Mouse (Mus musculus) heart, adult 18-20 months (tissue): Measurements from ENCODE around the gene Popdc2. TPM values are rescaled to one million over a fixed set of nuclear protein-coding genes. Genes with fewer than 3 reads are reported as not detected.
A peak's percentile ranks its signal among the peaks of the same experiment; 100 is the strongest.

Source experiments
- DNase-seq, 2 experiments: peaks; one replicate each; pipeline ENCODE4 v3.0.0; 2021 to 2022; ENCODE audit warnings: mixed read lengths in 1 of 2
- total RNA-seq, 2 experiments: library from RNA; stranded (reverse); gene quantifications; 2 replicates each; pipeline ENCODE4 v1.2.3; 2021

The Popdc2 gene
- total RNA-seq, 2 experiments from 2014 or later: 515 to 590 TPM

DNA sequence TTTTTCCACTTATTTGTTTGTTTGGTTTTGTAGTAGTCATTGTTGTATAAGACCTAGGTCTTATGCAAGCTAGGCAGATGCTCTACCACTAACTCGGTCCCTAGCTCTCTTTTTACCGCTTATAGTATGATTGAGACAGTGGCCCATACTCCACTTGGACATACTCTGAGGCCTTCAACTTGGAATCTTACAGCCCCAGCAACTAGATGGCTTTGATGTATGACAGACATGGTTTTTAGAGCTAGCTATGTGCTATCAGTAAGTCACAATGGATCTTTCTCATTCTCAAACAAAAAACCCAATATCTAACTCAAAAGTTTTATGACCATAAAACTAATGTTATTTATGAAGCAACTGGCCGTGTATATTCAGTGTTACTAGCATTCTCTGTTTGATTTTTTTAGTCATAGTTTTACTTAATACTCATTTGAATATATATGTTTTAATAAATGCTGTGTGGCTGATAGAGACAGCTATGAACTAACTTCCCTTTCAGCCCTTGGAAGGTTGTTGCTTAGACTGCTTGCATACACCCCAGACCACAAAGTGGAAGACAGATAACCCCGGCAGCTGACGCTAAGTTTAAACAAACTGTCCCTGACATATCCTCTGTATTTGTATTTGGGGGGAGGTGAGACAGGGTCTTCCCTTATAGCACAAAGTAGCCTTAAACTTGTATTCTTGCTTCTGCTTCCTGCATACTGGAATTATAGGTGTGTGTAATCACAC is 7.7 kb upstream of the Popdc2 start:
- DNase-seq: no peak

DNA sequence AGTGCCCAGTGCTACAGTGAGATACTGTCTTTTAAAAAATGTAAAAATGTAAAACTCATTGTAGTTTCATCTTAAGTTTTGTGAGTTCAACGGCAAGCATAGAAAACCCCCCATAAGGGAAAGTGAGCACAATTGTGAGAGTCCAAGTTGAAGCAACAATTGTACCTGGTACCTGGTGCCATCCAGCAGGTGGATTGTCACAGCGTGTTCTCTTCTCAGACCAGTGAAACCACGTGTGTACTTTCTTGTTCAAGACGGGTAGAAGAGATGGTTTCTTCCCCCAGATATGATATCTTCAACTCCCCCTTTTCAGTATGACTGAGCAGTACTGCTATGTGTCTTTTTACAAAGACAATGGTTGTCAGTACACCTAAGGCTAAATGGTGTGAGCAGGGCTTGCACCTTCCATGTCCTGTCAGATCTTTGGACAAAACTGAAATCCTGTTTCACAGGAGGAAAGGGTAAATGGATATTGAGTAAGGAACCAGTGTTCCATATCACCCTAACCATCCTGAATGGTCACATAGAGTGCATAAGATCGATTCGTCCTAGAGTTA is 3.7 kb upstream of the Popdc2 start:
- DNase-seq: no peak

DNA sequence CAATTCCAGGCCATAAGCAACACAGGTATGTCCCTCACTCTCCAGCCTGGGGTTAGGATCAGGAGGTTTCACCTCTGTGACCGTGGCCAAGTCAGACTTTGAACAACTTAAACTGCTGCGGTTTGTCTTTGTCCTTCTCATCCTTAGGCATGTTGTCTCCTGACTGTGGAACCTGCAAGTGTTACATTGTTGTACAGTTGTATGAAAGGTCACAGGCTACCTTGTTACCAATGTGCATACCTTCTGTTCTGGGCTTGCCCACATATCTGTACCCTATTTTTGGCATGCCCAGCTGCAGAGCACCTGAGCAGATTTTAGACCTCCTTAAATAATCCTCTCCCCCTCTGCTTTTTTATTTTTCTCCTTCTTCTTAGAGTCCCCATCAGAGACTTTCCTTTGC is 2.8 kb upstream of the Popdc2 start:
- DNase-seq: no peak

DNA sequence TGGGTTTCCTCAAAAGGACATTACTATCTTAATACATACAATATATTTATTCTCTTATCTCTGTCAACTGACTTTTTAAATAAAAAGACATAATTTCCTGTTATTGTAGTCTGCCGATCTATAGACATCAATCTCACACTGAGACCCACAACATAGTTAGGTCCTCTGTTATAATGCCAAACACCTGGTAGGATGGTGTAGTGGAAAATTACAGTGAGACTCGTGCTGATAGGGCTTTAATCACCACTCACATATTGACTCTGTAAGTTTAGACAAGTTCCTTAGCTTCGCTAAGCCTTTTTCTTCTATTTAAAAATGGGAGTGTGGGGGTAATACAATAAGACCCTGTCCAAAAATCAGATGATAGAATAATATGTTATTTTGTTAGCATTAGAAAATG is 2.2 kb upstream of the Popdc2 start:
- no peak for DNase-seq

DNA sequence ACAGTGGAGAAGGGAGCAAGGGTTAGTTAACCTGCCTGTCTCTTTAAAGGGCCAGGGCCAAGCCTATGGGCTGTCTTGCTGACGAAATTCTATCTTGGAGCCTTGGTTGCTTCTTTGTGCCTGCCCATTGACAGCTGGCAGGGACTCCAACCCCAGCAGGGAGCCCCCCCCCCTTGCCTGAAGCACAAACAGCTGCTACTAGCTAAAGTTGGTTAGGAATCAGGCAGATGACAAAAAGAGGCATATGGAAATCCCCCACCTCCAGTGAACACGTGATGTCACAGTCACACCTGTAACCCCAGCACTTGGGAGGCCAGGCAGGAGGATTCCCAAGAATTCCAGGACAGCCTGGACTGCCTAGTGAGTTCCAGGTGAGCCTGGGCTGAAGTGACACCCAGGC is 1.7 kb upstream of the Popdc2 start:
- peak in 1 of 2 experiments; percentile 36 for DNase-seq

DNA sequence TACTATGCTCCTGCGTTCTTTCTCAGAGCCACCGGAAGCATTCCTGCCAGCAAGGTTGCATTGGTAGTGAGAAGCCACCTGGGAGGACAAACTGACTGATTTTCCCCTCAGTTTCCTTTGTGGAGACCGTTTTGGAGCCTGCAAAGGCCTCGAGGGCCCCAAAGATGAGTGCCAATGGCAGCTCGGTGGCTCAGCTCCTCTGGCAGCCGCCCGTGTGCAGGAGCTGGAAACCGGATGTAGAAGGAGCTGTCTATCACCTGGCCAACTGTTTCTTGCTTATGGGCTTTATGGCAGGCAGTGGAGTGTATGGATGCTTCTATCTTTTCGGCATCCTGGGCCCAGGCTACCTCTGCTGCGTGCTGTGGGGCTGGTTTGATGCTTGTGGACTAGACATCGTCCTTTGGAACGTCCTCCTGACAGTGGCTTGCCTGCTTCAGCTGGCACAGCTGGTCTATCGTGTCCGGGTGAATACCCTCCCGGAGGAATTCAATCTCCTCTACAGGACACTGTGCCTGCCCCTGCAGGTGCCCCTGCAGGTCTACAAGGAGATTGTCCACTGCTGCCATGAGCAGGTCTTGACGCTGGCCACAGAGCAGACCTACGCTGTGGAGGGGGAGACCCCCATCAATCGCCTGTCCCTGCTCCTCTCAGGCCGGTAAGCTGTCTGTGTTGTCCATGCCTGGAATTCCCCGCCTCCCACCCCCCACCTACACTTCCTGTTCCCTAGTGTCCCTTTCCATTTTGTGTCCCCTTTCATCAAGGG is 665 bp downstream of the Popdc2 start:
- no peak for DNase-seq

DNA sequence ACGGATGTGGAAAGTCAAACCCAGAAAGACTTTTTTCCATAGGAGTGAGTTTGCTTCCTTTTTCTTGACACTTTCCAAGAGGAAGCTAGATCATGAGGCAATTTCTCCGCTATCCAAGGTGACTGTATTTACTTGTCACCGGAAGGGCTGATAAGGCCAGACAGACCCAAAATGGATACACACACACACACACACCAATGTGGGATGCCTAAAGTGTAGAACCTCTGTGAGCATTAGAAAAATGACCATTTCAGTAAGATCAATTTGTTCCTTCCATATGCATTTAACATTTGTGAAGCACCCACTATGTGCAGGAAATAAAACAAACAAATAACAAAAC is 1.2 kb downstream of the Popdc2 start:
- DNase-seq: no peak

DNA sequence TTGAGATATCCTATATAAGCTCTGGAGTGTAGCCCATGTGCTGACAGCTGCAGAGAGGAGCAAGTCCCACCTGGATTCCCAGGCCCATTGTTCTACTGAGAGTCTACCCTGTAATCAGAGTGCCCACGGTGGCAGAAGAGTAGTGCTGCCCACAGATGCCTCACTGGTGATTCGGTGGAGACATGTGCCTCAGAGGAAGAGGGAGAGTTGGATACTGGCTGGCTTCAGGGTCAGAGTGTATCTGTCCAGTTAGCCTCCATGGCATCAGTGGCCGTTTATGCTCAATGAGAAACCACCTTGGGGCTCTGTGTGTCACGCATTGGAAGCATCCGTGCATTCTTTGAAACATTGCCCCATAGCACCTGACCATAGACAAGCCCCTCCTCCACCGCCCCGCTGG is 1.6 kb downstream of the Popdc2 start:
- peak in 1 of 2 experiments; percentile 29 for DNase-seq

DNA sequence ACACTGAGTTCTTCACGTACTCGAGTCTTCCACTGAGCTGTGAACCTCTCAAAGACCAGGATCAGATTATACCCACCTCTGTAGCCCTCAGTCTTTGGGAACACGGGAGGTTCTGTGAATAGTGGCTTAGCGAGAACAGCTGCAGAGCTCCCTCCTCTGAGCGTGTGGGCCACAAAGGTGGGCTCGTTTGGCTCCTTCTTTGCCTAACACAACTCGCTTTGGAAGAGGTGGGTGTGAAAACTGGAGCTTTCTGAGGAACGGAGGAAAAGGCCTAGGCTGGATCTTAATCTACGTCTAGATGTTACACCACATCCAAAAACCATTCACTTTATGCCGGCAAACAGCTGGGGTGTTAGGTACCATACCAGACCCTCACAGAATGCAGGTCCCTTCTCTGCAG is 3.4 kb downstream of the Popdc2 start:
- DNase-seq: no peak

DNA sequence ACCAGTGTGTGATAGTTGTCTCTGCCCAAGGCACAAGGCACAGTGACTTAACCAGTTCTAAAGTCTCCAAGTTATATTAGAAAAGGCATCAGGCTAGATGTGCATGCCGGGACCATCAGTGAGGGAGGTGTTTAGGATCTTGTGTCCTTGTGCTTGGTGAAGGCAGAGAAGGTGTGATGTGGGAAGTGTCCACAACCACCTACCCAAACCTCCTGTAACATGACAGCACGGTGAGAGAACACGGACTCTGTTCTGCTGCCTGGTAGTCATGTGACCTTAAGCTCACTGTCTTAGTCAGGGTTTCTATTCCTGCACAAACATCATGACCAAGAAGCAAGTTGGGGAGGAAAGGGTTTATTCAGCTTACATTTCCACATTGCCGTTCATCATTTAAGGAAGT is 4.2 kb downstream of the Popdc2 start:
- no peak for DNase-seq

DNA sequence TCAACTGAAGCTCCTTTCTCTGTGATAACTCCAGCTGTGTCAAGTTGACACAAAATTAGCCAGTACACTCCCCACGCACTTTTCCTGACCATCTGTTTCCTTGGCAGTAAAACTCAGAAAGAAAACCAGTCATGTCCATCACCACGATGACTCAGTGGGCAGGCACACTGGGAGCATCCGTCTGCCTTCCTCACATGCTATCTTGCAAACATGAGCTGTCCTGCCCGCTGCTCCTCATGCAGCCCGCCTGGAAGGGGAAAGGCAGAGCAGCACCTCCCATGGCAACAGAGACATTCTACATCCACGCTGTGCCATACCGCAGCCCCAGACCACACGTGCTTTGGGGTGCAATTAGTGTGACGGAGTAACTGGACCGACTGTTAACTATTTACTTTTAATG is 6.3 kb downstream of the Popdc2 start:
- peak; percentile 62 to 78 for DNase-seq

DNA sequence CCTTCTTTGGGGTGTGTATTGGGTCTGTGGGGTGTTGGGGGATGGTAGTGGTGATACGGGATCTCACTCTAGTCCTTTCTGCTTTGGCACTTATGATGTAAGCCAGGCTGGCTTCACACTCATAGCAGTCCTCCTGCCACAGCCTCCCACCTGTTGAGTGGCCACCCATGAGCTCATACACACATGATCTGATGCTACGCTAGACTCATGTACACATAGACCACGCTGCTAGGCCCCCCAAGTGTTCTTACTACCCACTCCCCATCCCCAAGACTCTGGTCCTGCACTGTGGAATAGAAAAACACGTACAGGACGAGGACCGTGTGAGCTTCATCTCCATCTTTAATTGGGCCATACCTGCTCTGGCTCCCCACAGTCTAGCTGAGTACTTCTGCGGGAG is 7.0 kb downstream of the Popdc2 start:
- DNase-seq: no peak

DNA sequence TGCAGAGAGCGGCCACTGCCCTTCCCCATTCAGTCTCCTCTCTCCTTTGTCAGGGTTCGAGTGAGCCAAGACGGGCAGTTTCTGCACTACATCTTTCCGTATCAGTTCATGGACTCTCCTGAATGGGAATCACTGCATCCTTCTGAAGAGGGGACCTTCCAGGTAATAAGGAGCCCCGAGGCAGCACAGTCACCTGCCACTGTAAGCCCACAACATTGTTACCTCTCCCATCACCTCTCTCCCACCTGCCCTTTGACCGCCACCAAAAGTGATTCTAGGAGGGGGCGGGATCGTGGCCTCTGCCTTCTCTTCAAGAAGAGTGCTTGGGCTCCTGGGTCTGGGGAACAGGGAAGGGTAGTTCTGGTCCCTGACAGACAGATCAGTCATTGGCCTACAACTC is 7.4 kb downstream of the Popdc2 start:
- no peak for DNase-seq

DNA sequence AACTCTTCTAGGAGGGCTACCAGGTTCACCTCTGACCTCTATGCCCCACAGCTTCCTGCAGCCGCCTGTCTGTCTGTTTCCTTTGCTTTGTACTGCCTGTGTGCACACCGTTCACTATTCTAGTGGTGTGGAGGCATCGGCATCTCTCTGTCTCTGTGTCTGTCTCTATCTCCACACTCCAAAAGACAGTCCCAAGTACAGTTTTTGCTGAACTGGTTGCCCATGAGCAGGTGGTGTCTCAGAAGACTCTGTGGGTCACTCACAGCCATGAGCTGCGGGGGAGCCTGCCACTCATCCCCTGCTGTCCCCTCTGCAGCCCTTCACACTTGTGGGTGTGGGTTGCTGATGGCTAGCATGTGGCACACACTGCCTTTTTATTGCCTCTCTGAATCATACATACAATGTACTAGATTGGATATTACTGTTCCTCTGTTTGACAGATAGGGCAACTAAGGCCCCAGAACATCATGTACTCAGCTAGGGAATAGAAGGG is 8.0 kb downstream of the Popdc2 start:
- no peak for DNase-seq

DNA sequence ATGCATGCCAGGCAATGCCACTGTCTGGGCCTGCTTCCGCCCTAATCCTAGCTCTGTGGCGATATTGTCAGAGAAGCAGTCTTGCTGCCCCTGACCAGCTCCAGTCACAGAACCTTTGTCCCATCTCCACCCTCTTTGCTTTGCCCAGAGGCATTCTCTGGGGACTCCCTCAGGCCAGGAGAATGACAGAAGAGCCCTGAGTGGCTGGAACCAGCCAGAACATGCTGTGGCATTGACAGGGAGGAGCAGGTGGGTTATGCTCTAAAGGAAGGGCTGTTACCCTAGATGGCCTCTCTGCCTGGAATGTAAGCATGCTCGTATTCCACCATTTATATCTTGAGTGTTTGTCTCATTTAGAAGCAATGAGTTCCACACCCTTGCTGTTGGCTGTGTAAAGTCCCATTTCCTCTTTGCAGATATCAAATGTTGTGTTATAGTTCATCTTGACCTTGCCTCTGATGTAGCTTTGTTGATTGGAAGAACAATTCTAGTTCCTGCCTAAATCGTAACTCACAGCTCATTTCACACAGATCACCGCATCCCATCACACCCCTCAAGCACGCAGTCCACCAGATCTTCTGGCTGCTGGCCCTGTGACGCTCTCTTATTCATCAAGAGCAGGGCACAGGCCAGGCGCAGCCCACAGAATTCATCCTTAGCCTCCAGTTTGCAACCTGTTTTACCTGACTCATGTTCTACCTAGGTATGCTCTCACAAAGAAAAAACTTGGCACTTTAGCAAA is 8.8 kb downstream of the Popdc2 start:
- DNase-seq: peak; percentile 39 to 61

DNA sequence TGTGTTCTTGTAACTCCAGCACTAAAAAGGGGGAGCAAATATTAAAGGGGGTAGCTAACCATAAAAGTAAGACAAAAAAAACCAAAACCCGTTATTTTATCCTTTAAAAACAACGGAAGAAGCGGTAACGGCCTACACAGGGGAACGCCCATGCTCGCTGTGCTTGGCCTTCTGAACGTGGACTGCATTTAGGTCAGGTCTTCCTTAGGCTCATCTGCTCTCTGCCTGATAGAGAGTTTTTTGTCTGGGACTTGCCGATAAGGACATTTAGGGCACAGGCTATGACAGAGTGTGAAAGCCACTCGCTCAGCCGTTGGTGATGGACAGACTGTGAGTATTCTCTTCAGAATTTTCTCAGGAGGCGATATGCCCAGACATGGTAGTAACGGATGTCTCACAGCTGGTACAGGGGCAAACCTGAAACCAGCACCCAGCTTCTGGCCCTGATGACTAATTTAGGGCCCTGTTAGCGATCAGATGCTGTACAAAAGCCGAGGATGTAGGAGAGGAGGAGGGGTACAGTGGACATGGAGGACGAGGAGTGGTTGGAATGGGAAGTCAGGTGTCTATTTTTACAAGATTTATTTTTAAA is 9.8 kb downstream of the Popdc2 start:
- DNase-seq: no peak

DNA sequence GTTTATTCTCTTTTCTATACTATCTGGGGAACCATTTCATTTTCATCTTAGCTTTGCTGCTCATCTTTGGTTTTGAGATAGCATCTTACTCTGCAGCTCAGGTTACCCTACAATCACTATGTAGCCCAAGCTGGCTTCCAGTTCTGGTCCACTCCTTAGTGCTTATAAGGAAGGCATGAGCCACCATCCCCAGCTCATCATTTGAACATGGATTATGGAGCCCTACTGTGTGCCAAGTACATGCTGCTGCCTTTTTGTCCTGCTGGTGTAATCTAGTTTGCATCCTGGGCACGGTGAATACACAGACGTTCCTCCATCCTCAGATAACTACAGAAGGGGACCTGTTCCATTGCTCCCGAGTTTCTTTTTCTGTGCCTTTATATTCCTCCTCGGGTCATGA is 10.9 kb downstream of the Popdc2 start:
- no peak for DNase-seq

DNA sequence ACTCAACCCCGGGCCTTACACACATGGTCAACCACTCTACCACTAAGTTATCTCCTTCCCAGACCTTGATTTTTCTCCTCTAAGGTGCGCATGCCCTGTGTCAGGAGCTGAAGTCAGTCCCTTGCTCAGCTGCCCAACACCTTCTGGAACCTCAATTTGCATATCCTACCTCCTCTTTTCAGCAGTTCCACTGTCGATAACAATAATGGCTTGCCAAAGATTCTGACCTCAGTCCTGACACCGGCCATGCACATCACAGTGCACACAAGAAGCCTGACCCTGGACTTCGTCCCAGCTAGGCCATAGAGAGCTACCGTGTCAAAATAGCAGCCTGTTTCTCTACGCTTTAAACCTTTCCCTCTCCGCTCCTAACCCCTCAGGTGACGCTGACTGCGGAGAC is 11.4 kb downstream of the Popdc2 start:
- peak; percentile 52 to 73 for DNase-seq

DNA sequence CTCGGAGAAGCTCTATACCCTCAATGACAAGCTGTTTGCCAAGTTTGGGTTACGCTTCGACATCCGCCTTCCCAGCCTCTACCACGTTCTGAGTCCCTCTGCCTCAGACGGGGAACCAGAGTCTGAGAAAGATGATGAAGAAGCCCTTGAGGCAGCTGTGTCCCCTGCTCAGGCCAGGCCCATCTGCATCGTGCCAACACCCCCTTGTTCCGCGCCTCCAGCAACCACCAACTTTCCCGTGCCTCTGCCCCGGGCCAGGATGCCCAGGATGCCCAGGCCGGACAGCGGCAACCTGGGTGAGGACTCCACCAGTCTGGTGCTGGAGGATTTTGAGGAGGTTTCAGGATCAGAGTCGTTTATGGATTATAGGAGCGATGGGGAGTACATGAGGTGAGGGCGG is 11.9 kb downstream of the Popdc2 start:
- DNase-seq: no peak

DNA sequence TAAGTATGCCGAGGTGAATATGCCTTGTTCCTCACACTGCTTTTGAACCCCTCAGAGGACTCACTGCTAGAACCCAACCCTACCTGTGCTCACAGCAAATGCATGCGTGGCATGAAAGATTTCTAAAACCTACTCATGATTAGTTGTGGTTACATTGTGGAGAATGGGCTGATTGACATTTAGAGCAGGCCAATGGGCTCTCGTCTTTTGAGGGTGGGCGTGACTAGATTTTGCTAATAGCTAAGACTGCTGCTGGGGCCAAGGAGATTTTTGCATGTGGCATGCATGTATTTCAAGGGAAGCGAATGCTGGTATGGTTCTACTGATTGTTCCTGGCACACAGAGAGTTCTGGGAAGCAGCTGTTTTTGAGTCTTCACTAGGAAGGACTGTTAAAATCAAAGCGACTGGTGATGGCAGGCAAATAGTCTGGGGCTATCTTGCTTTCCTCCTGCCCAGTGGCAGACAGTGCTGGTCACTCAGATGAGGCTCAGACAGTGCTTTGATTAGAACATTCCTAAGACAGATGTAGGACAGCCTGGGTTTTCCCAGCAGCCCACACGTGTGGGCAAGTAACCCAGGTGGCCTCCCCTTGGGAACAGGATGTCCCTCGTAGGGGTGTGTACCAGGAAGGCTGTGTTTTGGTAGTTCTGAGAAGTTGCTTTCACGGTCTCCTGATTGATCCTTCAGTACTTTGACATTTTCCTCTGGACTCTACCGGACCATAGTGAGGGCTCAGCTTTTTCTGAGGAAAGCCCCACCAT is 12.6 kb downstream of the Popdc2 start:
- peak in 1 of 2 experiments; percentile 40 for DNase-seq

DNA sequence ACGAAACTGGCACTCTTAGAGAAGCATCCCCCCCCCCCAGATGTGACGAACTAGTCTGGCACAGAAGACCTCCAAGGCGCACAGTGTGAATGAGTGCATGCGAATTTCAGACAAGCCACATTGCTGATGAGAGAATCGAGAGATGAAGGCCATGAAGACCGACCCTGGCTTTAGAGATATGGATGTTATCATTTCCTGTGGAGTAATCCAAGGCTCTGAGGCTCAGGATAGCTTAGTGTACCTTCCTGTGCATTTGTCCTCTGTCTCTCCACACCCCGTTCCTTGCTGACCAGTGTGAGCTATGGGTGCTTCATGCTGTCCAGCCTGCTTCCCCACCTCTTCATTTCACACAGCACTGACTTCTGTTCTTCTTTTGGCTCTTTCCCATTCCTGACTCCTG is 13.2 kb downstream of the Popdc2 start:
- no peak for DNase-seq
